In the genomic region with DNA sequence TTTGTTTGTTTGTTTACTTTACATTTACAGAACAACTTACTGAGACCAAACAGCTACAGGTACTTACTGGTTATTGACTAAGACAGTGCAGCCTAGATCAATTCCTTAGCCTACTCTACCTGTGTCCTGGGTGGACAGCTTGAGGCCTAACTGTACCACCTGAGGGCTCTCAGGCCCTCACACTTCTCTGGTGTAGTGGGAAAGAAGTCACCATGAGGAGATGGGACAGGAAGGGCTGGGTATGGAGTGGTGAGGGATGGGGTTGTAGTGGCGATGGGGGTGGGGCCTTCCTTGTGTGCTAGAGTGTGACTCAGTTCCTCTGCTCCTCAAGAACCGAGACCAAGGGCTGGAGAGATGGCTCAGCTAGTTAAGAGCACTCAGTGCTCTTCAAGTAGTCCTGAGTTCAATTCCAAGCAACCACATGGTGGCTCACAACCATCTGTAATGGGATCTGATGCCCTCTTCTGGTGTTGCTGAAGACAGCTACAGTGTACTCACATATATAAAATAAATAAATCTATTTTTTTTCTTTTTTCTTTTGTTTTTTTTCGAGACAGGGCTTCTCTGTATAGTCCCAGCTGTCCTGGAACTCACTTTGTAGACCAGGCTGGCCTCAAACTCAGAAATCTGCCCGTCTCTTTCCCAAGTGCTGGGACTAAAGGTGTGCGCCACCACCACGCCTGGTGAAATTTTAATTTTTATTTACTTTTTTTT, we compare ENCODE assay signal across 23 mouse cellular contexts. TPM values are rescaled to one million over a fixed set of nuclear protein-coding genes. Genes with fewer than 3 reads are reported as not detected.
DNase-seq lines count a peak whose midpoint lies in the region; ATAC-seq and TF ChIP-seq lines count a peak whose summit lies in the region.
"Had no signal": no experiment of that assay in that cellular context is flagged by ENCODE, and none has a peak within 500 bp of the region (broad histone marks: within the 10 kb centered on the region; RNA-seq: fewer than 3 reads in every experiment).

No protein-coding gene starts in this region.

- no peaks in the 10 kb centered on the region for H3K9me3 ChIP-seq in intestine, embryonic 14.5 days (ENCODE audit: control insufficient read depth, low read length)
- no peaks in the 10 kb centered on the region for H3K9me3 ChIP-seq in intestine, embryonic 16.5 days (ENCODE audit: control insufficient read depth, low read length)
- no peaks in the 10 kb centered on the region for H3K9me3 ChIP-seq in lung, embryonic 14.5 days (ENCODE audit: low read depth, low read length)
- H3K9me3 ChIP-seq in stomach, postnatal 0 days (ENCODE audit: control insufficient read depth, low read length): no peaks in the 10 kb centered on the region
- H3K9me3 ChIP-seq: embryonic facial prominence, embryonic 15.5 days; G1E; heart, embryonic 13.5 days; limb, embryonic 13.5 days; lung, embryonic 15.5 days; neural tube, embryonic 13.5 days had no signal

- no peak overlapping the region for H3K9ac ChIP-seq in intestine, embryonic 14.5 days (ENCODE audit: low read length)
- H3K9ac ChIP-seq in intestine, embryonic 16.5 days (ENCODE audit: low read depth, low read length): no peak overlapping the region
- no peak overlapping the region for H3K9ac ChIP-seq in lung, embryonic 14.5 days
- no peak overlapping the region for H3K9ac ChIP-seq in stomach, postnatal 0 days (ENCODE audit: low read length)
- H3K9ac ChIP-seq: neural tube, embryonic 13.5 days had no signal

- H3K4me2 ChIP-seq in intestine, embryonic 14.5 days (ENCODE audit: low read length): no peak overlapping the region
- H3K4me2 ChIP-seq in intestine, embryonic 16.5 days (ENCODE audit: low read depth, low read length): no peak overlapping the region
- H3K4me2 ChIP-seq in lung, embryonic 14.5 days: no peak overlapping the region
- no peak overlapping the region for H3K4me2 ChIP-seq in stomach, postnatal 0 days (replicated peaks; ENCODE audit: low read depth)

- H3K4me3 ChIP-seq in intestine, embryonic 14.5 days (ENCODE audit: low read depth, low read length): no peak overlapping the region
- H3K4me3 ChIP-seq in intestine, embryonic 16.5 days (ENCODE audit: low read length): no peak overlapping the region
- H3K4me3 ChIP-seq in lung, embryonic 14.5 days (ENCODE audit: low read depth, low read length): no peak overlapping the region
- no peak overlapping the region for H3K4me3 ChIP-seq in lung, adult 2 months (replicated peaks; ENCODE audit: extremely low read depth, low read depth, low read length)
- H3K4me3 ChIP-seq in stomach, postnatal 0 days (ENCODE audit: low read depth, low read length): no peak overlapping the region

- no peak for TF ChIP-seq EP300 in stomach, postnatal 0 days (optimal IDR thresholded peaks at IDR 0.05)

- H3K27me3 ChIP-seq in intestine, embryonic 14.5 days (replicated peaks; ENCODE audit: control insufficient read depth, insufficient read depth, low read length): no peaks in the 10 kb centered on the region
- H3K27me3 ChIP-seq in intestine, embryonic 16.5 days (replicated peaks; ENCODE audit: control insufficient read depth, insufficient read depth, low read length): no peaks in the 10 kb centered on the region
- no peaks in the 10 kb centered on the region for H3K27me3 ChIP-seq in lung, embryonic 14.5 days (ENCODE audit: insufficient read depth, low read length)
- H3K27me3 ChIP-seq in stomach, postnatal 0 days (ENCODE audit: control insufficient read depth, insufficient read depth, low read length): no peaks in the 10 kb centered on the region
- H3K27me3 ChIP-seq: embryonic facial prominence, embryonic 15.5 days; heart, embryonic 13.5 days; limb, embryonic 13.5 days; lung, embryonic 15.5 days; neural tube, embryonic 13.5 days had no signal

- H3K4me1 ChIP-seq in intestine, embryonic 14.5 days (replicated peaks; ENCODE audit: control insufficient read depth, insufficient read depth, low read length): peaks cover 18% of the 10 kb centered on the region
- H3K4me1 ChIP-seq in intestine, embryonic 16.5 days (ENCODE audit: control insufficient read depth, insufficient read depth, low read length): peaks cover 13% of the 10 kb centered on the region; the same call in 1 of the 2 replicates
- H3K4me1 ChIP-seq in lung, embryonic 14.5 days (ENCODE audit: insufficient read depth): peaks cover 7% of the 10 kb centered on the region; the same call in 1 of the 2 replicates
- H3K4me1 ChIP-seq in lung, adult 2 months (ENCODE audit: control insufficient read depth, insufficient read depth, low read length): peaks cover 3% of the 10 kb centered on the region
- no peaks in the 10 kb centered on the region; the same call in 1 of the 2 replicates for H3K4me1 ChIP-seq in stomach, postnatal 0 days (replicated peaks; ENCODE audit: control insufficient read depth, insufficient read depth)

- DNase-seq in intestine, embryonic 14.5 days (ENCODE audit: low spot score): peak; percentile 51
- DNase-seq in lung, embryonic 14.5 days: no peak
- no peak for DNase-seq in lung, adult 2 months
- peak; percentile 63 for DNase-seq in ES-CJ7 (ENCODE audit: low read depth, low spot score)
- DNase-seq in stomach, postnatal 0 days (ENCODE audit: low spot score): no peak
- no peak for DNase-seq in cerebellum, postnatal 36 days
- no peak for DNase-seq in urinary bladder, adult 18-20 months (ENCODE audit: low spot score in 2 of 2)
- DNase-seq: adrenal gland, postnatal 25 days; cerebellum, adult 11-12 months; cerebellum, postnatal 25 days; forebrain, postnatal 0 days; kidney, adult 18-20 months; kidney, postnatal 14 days; right cerebral cortex, postnatal 25 days; thymus, adult 18-20 months; thymus, postnatal 4 days had no signal

- no peak for TF ChIP-seq POLR2A in lung, adult 2 months (IDR thresholded peaks at IDR 0.05; ENCODE audit: borderline replicate concordance, extremely low read depth, low read depth, low read length)

- no peak for ATAC-seq in intestine, embryonic 14.5 days (replicated peaks; ENCODE audit: low FRiP score, low TSS enrichment, low read depth)
- no peak for ATAC-seq in intestine, embryonic 16.5 days
- no peak for ATAC-seq in lung, embryonic 14.5 days (ENCODE audit: insufficient read depth)
- ATAC-seq in stomach, postnatal 0 days (ENCODE audit: low FRiP score, low TSS enrichment): no peak
- ATAC-seq: forebrain, postnatal 0 days had no signal

- H3K36me3 ChIP-seq in intestine, embryonic 14.5 days (ENCODE audit: control insufficient read depth, insufficient read depth, low read length): peaks cover 8% of the 10 kb centered on the region; the same call in 1 of the 2 replicates
- no peaks in the 10 kb centered on the region for H3K36me3 ChIP-seq in intestine, embryonic 16.5 days (ENCODE audit: control insufficient read depth, insufficient read depth, low read length)
- peaks cover 9% of the 10 kb centered on the region; the same call in 1 of the 2 replicates for H3K36me3 ChIP-seq in lung, embryonic 14.5 days (ENCODE audit: insufficient read depth)
- no peaks in the 10 kb centered on the region for H3K36me3 ChIP-seq in stomach, postnatal 0 days (ENCODE audit: control insufficient read depth, insufficient read depth, low read length)
- H3K36me3 ChIP-seq: embryonic facial prominence, embryonic 15.5 days; limb, embryonic 13.5 days; neural tube, embryonic 13.5 days had no signal

- H3K27ac ChIP-seq in intestine, embryonic 14.5 days (ENCODE audit: low read depth): no peak overlapping the region
- H3K27ac ChIP-seq in intestine, embryonic 16.5 days (ENCODE audit: low read length): no peak overlapping the region
- no peak overlapping the region for H3K27ac ChIP-seq in lung, embryonic 14.5 days (ENCODE audit: low read depth)
- H3K27ac ChIP-seq in stomach, postnatal 0 days (replicated peaks): no peak overlapping the region

- TF ChIP-seq CTCF in lung, embryonic 14.5 days (IDR thresholded peaks at IDR 0.05; ENCODE audit: low read depth): 0 out of 2 replicates have a peak, but pooled peaks have one; percentile 12
- no peak for TF ChIP-seq CTCF in lung, adult 2 months (IDR thresholded peaks at IDR 0.05; ENCODE audit: insufficient read depth, low read length)
- peak; percentile 32 for TF ChIP-seq CTCF in stomach, postnatal 0 days (IDR thresholded peaks at IDR 0.05; ENCODE audit: low read depth)

- 91% methylated on average over 6 of the region's 6 CpGs for WGBS in intestine, embryonic 14.5 days
- 93% methylated on average over 6 of the region's 6 CpGs for WGBS in intestine, embryonic 16.5 days
- 81% methylated on average over 6 of the region's 6 CpGs for WGBS in lung, embryonic 14.5 days
- WGBS in lung, adult 2 months: 84% methylated on average over 6 of the region's 6 CpGs
- 84% methylated on average over 6 of the region's 6 CpGs for WGBS in stomach, postnatal 0 days

RNA-seq across cellular contexts. Expression of gene Srsf3, which starts 1.9 kb away (rescaled TPM):
- 585 and 647 TPM in 2 replicates for polyA plus RNA-seq in intestine, embryonic 14.5 days (2014; fragmentation: Nextera tagmentation; extraction: Ambion mirVana)
- polyA plus RNA-seq in intestine, embryonic 16.5 days (2015; fragmentation: Nextera tagmentation; extraction: Ambion mirVana): 393 and 451 TPM in 2 replicates
- polyA plus RNA-seq in lung, embryonic 14.5 days (2014; fragmentation: Nextera tagmentation; extraction: Ambion mirVana): 716 and 730 TPM in 2 replicates
- 159 and 168 TPM in 2 replicates for polyA plus RNA-seq in lung, adult 2 months (2012; rRNA removed)
- polyA plus RNA-seq in stomach, postnatal 0 days (2015; fragmentation: Nextera tagmentation; extraction: Ambion mirVana): 279 and 305 TPM in 2 replicates

RNA-seq across cellular contexts. Expression of gene Stk38, which starts 22.7 kb away (rescaled TPM):
- 91.6 and 108 TPM in 2 replicates for polyA plus RNA-seq in intestine, embryonic 14.5 days (2014; fragmentation: Nextera tagmentation; extraction: Ambion mirVana)
- polyA plus RNA-seq in intestine, embryonic 16.5 days (2015; fragmentation: Nextera tagmentation; extraction: Ambion mirVana): 98.3 and 104 TPM in 2 replicates
- 103 and 104 TPM in 2 replicates for polyA plus RNA-seq in lung, embryonic 14.5 days (2014; fragmentation: Nextera tagmentation; extraction: Ambion mirVana)
- polyA plus RNA-seq in lung, adult 2 months (2012; rRNA removed): 105 and 111 TPM in 2 replicates
- 64.8 and 68.7 TPM in 2 replicates for polyA plus RNA-seq in stomach, postnatal 0 days (2015; fragmentation: Nextera tagmentation; extraction: Ambion mirVana)

Comparison
In these comparisons a context has a peak if more than half of its experiments do, and no peak if none do; other contexts are left out.
1. DNase-seq: peak in intestine, embryonic 14.5 days (single experiment) and ES-CJ7 (single experiment); none in lung, embryonic 14.5 days (single experiment), lung, adult 2 months (single experiment), stomach, postnatal 0 days (single experiment), cerebellum, postnatal 36 days (0 of 2) and urinary bladder, adult 18-20 months (0 of 2).